Mouse (Mus musculus) embryo, embryonic 11.5 days (tissue): Measurements from ENCODE around the gene Ntsr1.

Experiments used
- DNase-seq: peaks from one replicate; pipeline ENCODE4 v3.0.0-alpha.2; 2012; ENCODE audit warnings: low read depth, low spot score

The Ntsr1 gene

DNA sequence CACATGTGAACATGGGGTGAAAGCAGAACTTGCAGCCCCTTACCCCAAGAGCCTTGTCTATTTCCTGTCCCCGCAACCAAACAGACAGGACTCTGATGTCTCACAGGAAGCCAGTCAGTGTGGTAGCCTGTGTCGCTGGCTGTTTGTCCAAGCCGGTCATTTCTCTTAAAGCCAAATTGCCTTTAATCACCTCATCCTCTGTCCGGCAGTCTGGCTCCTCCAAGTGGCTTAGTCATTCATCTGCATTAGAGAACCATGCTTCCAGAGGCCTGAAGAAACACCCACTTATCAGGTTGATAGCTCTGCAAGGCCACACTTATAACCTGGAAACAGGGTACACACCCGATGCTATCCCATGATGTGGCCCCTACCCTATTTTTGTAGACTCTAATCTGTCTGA, 62.4 kb downstream of the Ntsr1 start:
- DNase-seq, result no peak

DNA sequence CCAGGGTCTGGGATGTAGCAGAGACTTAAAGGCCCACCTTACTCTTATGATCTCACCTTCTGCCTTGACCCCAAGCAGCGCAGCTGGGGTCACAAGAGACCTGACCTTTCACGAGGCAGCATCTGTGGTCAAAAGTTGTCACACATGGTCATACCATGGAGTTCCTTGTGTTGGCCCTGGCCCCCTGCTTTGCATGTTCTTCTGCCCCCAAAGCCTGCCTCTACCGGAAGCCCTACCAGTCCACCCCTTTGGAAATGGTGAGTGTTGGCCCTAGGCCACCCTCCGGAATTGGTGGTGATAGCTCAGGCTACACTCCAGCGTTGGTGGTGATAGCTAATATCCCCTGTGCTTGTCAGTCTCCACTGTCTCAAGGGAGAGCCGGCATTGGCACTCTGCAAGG, 63.5 kb downstream of the Ntsr1 start:
- DNase-seq, result no peak

DNA sequence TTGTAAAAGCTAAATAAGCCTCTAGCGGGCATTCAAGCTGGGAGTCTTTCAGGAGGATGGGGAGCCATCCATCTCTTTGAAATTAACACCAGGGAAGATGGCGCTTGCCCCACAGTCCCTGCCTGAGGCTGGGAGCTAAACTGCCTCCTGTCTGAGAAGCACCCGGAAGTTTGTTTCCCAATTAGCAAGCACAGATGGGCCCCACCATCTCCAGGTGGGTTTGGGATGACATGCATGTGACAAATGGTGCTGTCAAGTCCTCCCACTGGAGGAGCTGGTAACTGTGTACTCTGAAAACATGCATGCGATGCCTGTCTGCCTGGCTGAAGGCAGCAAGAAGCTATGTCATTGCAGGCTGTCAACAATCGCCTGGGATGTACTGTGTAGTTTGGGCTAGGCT, 64.1 kb downstream of the Ntsr1 start:
- DNase-seq, result no peak

DNA sequence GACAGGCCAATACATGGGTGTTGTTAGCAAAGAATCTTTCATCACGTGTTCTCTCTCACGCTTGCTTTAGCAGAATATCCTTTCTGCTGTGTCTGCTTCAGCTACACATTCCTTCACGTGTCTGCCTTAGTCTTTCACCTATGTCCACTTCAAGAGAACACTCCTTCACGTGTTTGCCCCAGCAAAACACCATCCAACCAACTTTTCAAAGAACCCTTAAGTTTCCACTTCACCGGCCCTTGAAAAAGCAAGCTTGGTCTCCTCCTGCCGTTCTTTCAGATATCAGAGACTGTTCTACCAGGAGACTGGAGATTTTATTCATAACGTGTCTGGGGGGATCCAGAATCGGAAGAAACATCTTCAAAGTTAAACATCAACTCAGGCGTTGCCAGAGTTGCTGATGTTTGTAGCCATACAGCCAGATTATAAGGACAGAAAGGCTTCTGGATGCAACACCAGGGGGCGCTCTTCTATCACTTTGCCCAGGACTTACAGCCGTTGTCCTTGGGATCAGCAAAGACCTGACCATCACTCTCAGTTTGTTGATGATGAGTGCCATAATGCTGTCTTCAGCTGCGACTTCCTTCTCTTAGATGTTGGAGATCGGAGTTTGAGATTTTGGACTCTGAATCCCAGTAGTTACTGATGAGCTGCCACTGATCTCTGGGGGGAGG, 66.6 kb downstream of the Ntsr1 start:
- DNase-seq, result peak; percentile 57

DNA sequence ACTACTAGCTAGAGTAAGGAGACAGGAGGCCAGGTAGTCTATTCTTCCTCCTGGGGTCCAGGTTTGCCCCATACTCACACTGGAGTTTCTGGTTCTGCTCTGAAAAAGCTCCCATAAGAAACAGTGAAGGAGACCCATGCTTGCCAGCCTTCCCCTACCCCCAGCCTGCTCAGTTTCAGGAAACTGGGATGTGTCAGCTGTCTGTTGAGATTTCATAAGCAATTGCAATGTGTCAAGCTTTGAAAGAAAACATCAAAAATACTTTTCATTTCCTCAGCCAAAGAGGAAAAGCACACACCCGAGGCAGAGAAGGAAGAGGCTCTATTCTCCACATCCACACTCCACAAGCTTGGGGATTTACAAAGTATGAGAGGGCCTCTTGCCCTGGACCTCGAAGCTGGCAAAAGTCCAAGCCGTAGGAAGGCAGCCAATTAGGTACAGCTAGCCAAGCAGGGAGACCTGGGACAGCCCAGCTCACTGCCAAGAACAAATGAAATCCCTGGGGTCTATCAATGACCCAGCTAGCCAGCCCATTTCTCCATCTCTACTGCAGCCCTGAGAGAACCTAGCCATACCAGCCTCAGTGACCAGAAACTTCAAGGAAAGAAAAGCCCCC, 69.4 kb downstream of the Ntsr1 start:
- DNase-seq, result no peak

DNA sequence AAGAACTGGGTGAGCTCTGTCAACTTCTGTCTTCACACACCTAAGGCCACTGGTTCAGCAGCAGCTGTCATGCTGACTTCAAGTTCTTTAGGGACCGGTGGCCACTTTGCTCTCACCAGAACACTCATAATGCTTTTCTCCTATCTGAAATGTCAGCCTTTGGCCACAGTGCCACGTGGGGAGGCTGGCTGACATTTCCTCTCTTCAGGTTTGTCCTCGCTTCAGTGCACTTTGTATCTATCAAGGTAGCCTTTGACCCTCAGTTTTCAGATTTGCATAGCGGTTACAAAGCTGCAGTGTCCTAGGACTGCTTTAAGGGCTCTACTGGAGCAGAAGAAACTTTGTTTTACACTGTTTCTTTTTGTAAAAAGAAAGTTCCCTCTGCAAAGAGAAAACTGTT, 76.7 kb downstream of the Ntsr1 start:
- no peak for DNase-seq

DNA sequence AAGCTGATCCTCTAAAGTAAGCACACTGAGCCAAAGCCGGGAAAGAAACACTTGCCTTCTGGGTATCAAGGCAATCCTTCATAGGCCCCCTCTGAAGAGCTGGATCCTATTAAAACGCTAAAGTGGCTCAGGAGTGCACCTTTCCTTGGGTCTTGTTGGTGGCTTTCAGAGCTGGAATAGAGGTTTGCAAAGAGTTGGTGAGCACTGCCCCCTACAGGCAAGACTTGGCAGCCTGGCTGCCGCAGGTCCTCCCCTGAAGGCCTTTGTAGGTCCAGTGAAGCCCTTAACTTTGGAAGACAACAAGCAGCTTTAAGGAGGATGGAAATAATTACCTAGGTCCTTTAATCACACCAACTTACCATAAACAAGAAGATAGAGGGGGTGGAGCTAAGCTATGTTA, 78.9 kb downstream of the Ntsr1 start:
- peak; percentile 62 for DNase-seq

DNA sequence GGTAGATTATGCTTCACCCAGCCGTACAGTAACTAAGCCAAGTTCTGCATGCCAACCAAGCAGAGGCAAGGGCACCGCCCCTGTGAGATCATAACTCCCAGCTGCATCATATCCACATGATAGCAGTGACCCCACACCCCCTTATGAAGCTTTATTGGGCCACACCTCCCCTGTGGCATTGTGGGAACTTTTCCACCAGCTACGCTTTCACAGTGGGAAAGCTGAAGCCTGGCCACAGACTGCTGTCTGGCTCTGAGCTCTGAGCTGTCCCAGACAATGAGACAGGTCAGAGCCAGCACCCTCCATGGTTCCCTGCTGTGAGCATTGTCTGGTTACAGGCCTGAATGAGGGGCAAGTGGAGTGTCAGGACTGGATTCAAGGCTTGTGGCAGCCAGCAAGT, 81.2 kb downstream of the Ntsr1 start, which contains the start of gene Mrgbp:
Gene Mrgbp (plus strand): TSS at position 303 of the 400 bp plus-strand sequence.
- no peak for DNase-seq

DNA sequence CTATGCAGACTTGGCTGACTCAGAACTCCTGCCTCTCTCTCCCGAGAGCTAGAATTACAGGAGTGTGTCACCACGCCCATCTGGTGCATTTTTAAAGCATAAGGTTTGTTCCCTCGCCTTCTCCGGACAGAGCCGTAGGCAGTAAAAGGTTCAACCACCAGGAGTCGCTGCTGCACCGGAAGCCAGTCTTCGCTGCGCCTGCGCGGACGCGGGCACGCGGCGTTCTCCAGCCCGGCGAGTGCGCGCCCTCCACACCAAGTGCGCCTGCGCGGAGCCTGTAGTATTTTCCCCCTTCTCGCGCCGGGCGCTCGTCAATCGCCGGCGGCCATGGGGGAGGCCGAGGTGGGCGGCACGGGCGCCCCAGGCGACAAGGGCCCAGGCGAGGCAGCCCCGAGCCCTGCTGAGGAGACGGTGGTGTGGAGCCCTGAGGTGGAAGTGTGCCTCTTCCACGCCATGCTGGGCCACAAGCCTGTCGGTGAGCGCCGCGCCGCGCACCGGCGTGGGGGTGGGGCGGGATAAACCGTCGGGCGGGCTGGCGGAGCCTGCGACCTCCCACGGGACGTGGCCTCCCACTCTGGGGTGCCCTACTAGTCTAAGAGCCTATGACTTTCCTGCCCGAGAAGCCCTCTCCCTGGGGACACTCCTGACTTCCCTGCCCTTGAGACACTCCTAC, 82.8 kb downstream of the Ntsr1 start:
- DNase-seq, result peak; percentile 92

DNA sequence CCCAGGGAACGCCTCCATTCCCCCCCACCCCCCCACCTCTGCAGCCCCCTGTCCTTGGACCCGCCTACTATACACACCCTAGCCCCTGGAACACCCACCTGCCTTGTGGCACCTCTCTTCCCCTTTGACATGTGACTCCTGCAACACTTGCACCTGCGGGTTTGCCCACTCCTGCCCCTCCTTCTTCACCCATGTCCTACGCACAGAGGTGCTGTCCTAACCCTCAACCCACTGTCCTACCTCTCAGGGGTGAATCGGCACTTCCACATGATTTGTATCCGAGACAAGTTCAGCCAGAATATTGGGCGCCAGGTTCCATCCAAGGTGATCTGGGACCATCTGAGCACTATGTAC, 83.4 kb downstream of the Ntsr1 start:
- no peak for DNase-seq

DNA sequence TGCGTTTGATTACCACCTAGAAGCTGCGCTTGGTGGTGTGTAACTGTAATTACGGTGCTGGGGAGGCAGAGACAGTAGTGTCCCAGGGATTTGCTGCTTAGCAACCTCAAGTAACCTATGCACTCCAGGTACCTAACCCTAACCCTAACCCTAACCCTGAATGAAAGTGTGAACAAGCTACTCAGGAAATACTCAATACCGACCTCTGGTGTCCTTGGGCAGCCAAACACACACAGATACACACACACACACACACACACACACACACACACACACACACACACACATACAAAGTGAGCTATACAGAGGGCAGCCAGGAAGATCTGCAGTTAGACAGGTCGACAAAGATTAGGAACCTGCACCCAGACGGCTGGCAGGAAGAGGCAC, 89.0 kb downstream of the Ntsr1 start:
- DNase-seq, result no peak

DNA sequence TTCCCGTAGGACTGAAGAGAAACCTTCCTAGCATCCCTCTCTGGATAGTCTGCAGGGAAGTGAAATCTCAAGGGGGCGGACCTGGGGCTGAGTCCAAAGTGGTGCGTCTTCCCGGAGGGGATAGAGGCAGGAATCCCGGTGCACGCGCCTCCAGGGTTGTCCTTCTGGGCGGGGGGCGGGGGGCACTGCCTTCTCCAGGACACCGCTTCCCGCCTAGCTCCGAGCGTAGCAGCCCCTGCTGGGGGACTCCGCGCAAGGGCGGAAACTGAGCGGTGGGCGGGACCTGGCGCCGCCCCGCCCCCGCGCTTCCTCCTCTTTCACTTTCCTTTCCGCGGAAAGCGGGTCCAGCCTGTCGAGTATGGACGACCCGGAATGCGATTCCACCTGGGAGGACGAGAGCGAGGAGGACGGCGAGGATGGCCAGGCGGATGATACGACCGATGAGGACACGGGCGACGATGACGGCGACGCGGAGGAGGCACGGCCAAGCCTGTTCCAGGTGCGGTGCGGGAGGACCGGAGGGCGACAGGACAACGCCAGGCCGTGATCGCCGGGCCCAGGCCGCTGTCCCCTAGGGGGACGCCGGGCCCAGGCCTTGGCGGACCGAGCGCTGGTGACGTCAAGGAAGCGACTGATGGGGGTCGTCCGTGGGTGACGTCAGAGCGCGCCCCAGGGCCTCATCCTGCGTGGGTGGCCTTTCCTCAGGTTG, 89.5 kb downstream of the Ntsr1 start, which contains the start of gene Ogfr:
Gene Ogfr (plus strand): TSS at position 123 of the 709 bp plus-strand sequence.
- peak; percentile 77 for DNase-seq
